Mouse (Mus musculus): Measurements from ENCODE around the gene Dnaic1.
A peak's percentile ranks its signal among the peaks of the same experiment; 100 is the strongest.

The Dnaic1 gene

DNA sequence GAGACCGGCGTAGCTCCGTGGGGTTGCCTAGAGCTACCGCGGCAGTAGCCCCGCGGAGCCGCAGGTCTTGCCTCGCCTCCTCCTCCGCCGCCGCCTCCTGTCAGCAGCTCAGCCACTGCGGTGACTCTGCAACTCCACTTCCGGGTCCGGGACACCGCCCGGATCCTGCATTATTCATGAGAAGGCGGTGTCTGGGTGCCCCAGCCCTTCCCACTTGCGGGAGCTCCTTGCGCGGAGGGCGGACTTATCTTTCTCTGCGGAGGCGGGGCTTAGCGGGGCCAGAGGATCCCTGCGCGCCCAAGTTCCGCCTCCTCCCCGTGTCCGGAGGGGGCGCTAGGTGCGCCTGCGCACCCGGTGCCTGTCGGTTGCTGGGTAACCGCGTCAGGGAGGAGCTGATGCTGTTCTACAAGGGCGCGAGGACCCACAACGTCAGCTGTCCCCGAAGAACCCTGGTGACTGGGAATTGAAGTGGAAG lies at the start of gene Dnaic1, which contains the start of gene Fam219a:
TSS of gene Dnaic1 (plus strand) at position 365 of the 475 bp plus-strand sequence.
TSS of gene Fam219a (minus strand) at position 128 of the 475 bp plus-strand sequence.
- peak; percentile 99 for DNase-seq

GRCm38 (mm10) chr4:41520641-41521040 lies 48.9 kb upstream of the Dnaic1 start:
- no peak for DNase-seq

DNA sequence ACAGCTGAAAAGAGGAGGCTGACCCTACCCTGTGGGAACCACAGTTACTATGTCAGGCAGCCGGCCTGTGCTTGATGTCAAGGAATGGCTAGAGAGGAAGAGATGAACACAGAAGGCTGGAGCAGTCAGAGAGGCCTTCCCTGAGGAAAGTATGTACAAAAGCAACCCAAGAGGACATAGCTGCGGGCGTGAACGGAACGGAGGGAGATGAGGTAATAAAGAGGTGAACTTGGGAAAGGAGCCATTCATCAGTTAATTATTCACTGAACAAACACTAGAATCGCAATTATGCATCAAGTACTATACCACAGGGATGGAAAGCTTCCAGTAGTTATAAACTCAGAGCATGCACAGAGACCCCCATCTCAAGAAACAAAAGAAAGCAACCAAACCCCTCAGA lies 47.4 kb upstream of the Dnaic1 start:
- DNase-seq: no peak

GRCm38 (mm10) chr4:41522788-41523187 lies 46.8 kb upstream of the Dnaic1 start:
- DNase-seq: no peak

GRCm38 (mm10) chr4:41523839-41524238 lies 45.7 kb upstream of the Dnaic1 start:
- no peak for DNase-seq

DNA sequence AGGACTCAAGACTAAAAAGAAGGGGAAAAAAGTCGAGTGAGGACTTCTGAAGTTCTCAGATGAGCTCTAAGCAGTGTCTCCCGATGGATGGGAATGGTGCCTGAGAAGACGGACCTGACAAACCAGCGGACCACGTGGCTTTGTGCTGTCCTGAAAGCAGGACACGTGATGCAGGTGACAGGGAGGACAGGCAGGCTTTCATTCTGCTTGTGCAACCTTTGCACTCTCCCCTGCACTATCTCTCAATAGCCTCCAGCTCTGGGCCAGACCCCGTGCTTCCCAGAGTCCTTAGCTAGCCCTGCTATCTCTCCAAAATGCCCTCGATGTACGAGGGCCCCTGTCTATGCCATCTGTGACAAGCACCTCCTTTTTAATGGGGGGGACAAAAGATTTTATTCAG lies 44.7 kb upstream of the Dnaic1 start:
- DNase-seq: no peak

DNA sequence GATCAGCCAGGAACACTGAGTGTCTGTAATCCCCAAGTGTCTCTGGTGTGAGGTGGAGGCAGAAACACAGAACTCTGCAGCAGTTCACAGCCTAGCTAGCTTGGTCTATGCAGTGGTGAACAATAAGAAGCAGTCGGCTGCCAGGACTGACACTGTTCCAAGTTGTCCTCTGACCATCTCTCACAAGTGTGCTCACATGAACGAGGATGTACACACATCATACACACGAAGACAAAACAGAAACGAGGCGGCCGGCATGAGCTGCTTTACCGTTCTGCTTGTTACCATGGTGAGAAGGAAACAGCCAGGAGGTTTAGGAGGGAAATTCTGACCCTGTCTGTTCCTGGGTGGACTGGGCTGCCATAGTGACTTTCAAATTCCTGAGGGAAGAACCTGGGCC lies 43.0 kb upstream of the Dnaic1 start:
- DNase-seq: no peak

DNA sequence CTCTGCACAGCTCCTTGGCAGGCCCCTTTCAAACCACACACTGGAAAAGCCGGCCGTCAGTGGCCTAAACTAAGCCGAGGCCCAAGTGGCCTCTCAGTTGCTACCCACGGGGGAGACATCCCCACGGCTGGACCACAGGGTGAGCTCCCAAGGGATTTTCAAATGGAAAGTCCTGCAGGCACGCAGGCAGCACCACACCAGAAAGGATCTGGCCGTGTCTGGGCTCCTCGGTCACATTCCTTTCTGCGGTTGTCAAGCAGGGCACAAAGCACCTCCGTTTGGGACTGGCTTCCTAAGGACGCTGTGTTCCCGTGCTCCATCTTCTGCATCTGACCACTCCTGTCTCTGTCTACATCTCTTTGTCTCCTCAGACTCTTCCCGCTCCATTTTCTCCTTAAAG lies 42.5 kb upstream of the Dnaic1 start:
- no peak for DNase-seq

GRCm38 (mm10) chr4:41527996-41528395 lies 41.6 kb upstream of the Dnaic1 start:
- no peak for DNase-seq

DNA sequence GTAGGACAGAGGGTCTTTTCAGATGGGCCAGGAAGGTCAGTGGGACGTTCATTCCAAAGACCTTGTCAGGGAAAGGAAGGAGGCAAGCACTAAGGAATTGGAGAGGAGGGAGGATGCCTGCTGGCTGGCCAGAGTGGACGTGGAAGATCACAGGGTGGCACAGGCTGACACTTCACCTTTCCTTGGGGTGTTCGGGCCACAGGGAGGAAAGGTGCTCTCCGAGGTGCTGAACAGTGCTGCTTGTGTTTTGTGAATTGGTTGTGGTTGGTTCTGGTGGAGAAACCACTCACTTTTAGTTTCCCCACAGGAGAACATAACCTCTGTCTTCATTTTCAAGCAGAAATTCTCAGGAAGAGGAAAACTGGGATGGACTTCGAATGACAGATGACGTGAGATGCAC lies 37.2 kb upstream of the Dnaic1 start:
- DNase-seq: no peak

GRCm38 (mm10) chr4:41534866-41535265 lies 34.7 kb upstream of the Dnaic1 start:
- DNase-seq: no peak

GRCm38 (mm10) chr4:41542136-41542535 lies 27.4 kb upstream of the Dnaic1 start:
- DNase-seq: no peak

GRCm38 (mm10) chr4:41545985-41546384 lies 23.6 kb upstream of the Dnaic1 start:
- DNase-seq: no peak

DNA sequence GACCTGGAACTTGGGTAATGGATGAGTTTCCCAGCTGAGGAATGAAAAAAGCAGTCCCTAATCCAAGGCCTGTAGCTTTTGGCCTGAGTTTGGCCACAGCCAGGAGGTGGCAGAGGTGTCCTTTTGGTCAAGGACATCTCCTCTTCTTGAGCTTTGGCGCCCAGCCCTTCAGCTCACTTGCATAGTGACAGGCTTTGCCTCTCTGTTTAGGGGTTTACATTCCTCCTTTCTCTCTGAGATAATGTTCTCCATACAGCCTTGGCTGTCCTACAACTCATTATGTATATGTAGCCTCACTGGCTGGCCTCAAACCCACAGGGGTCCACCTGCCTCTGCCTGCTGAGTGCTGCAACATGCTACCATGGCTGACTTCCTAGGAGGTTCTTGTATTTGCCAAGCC lies 22.5 kb upstream of the Dnaic1 start:
- no peak for DNase-seq

- DNase-seq: peak; percentile 44
Measured at GRCm38 (mm10) chr4:41552529-41552928, 17.0 kb upstream of the Dnaic1 start.

GRCm38 (mm10) chr4:41553116-41553515 lies 16.5 kb upstream of the Dnaic1 start:
- no peak for DNase-seq

DNA sequence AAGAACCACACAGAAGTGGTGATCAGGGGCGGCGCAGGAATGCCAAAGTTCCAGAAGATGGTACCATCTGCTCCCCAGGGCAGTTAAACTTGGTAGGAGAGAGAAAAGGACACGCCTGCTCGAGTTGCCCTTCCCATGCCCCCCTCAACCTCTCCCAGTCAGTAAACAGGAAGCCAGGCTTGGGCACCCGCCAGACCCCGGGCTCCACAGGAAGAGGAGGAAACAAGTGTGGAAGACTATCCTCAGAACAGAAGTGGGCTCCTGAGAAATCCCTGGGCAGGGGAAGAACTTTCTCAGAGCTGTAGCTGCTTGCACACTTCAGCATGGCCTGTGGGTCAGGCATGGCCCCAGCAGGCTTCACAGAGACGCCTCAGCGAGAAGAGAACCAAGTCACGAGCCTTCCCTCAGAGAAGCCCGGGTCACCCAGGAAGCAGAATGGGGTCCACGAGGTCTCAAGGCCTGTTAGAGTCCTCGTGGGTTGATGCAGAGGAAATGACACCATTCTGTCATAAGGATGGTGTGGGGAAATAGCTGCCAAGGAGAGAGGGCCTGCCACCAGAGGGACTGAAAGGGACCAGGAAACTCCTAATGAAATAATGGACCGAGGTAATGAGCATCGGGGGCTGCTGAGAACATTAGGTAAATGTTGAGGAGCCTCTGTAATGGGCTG lies 14.4 kb upstream of the Dnaic1 start:
- DNase-seq: no peak

GRCm38 (mm10) chr4:41556311-41556953 lies 13.1 kb upstream of the Dnaic1 start:
- no peak for DNase-seq

GRCm38 (mm10) chr4:41557092-41557491 lies 12.5 kb upstream of the Dnaic1 start:
- no peak for DNase-seq

DNA sequence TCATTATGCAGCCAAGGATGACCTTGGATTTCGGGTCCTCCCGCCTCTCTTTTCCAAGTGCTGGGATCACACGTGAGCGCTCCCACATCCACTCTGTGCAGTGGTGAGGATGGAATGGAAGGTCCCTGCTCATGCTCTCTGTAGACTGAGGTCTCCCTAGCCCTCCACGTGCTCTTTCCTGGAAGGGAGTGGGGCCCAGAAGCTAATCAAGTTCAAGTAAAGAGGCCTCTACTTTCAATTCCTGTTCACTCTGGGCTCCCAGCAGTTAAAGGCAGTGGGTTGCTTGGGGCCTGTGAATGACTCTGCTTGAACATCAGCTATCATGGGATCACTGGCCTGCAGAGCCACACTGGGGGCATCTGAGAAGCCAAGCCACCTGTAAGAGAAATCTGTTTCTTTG lies 6.3 kb upstream of the Dnaic1 start:
- DNase-seq: no peak

GRCm38 (mm10) chr4:41566123-41566522 lies 3.5 kb upstream of the Dnaic1 start:
- no peak for DNase-seq

GRCm38 (mm10) chr4:41568239-41568638 lies 1.3 kb upstream of the Dnaic1 start:
- DNase-seq: peak; percentile 65

GRCm38 (mm10) chr4:41568682-41569410 lies 729 bp upstream of the Dnaic1 start:
- no peak for DNase-seq

GRCm38 (mm10) chr4:41571490-41571889 lies 1.9 kb downstream of the Dnaic1 start:
- no peak for DNase-seq
